Comparison of ENCODE assay signal across 14 mouse cellular contexts in genomic region chr9:102988462-102988861, GRCm38 (mm10). TPM values are rescaled to one million over a fixed set of nuclear protein-coding genes. Genes with fewer than 3 reads are reported as not detected.
DNase-seq lines count a peak whose midpoint lies in the region; ATAC-seq and TF ChIP-seq lines count a peak whose summit lies in the region.
"Had no signal": no experiment of that assay in that cellular context is flagged by ENCODE, and none has a peak within 500 bp of the region (broad histone marks: within the 10 kb centered on the region; RNA-seq: fewer than 3 reads in every experiment).

TSS of gene Slco2a1 (plus strand) at chr9:102988712.

- no peaks in the 10 kb centered on the region for H3K36me3 ChIP-seq in kidney, adult 2 months (ENCODE audit: control insufficient read depth, insufficient read depth, low read length)
- no peaks in the 10 kb centered on the region for H3K36me3 ChIP-seq in kidney, embryonic 14.5 days (ENCODE audit: control insufficient read depth, insufficient read depth, low read length)
- H3K36me3 ChIP-seq: limb, embryonic 10.5 days; neural tube, embryonic 13.5 days had no signal

- no peak for TF ChIP-seq POLR2A in kidney, adult 2 months (IDR thresholded peaks at IDR 0.05; ENCODE audit: low read depth, low read length)

- 53% methylated on average over 8 of the region's 8 CpGs for WGBS in kidney, adult 2 months
- 83% methylated on average over 8 of the region's 8 CpGs for WGBS in kidney, embryonic 14.5 days

- no peak for TF ChIP-seq CTCF in kidney, adult 2 months (conservative IDR thresholded peaks at IDR 0.05; ENCODE audit: insufficient read depth, insufficient read length, low read depth, low read length)

- H3K27ac ChIP-seq in kidney, adult 2 months (ENCODE audit: insufficient read depth, low read depth, low read length): peak within 1 kb of the TSS; percentile 37; the same call in 1 of the 2 replicates
- no peak within 1 kb of the TSS for H3K27ac ChIP-seq in kidney, embryonic 14.5 days (ENCODE audit: low read depth, low read length)
- H3K27ac ChIP-seq: gastrocnemius, adult 2 months; hindbrain, embryonic 14.5 days; limb, embryonic 10.5 days; neural tube, embryonic 13.5 days had no signal

- peak; percentile 94 for DNase-seq in kidney, adult 2 months
- no peak for DNase-seq in thymus, postnatal 0 days (ENCODE audit: low spot score)
- DNase-seq in thymus, postnatal 10 days (ENCODE audit: low spot score in 2 of 2): no peak
- DNase-seq in kidney, postnatal 36 days: peak; percentile 86 to 88
- peak; percentile 81 for DNase-seq in yolk sac, embryonic 10.5 days (ENCODE audit: low spot score)
- no peak for DNase-seq in embryo, embryonic 11 days
- DNase-seq in adrenal gland, postnatal 10 days: no peak
- DNase-seq: adrenal gland, adult 2 months; gastrocnemius, adult 2 months had no signal

- H3K9ac ChIP-seq in kidney, embryonic 14.5 days (ENCODE audit: low read depth, low read length): no peak within 1 kb of the TSS
- H3K9ac ChIP-seq: hindbrain, embryonic 14.5 days; neural tube, embryonic 13.5 days had no signal

- H3K9me3 ChIP-seq in kidney, embryonic 14.5 days (ENCODE audit: control insufficient read depth, low read length): no peaks in the 10 kb centered on the region
- H3K9me3 ChIP-seq: limb, embryonic 10.5 days; neural tube, embryonic 13.5 days had no signal

- H3K4me1 ChIP-seq in kidney, adult 2 months (ENCODE audit: control insufficient read depth, insufficient read depth, low read length): peaks cover 12% of the 10 kb centered on the region
- peaks cover 4% of the 10 kb centered on the region; the same call in 1 of the 2 replicates for H3K4me1 ChIP-seq in kidney, embryonic 14.5 days (ENCODE audit: control insufficient read depth, insufficient read depth, low read length)

- no peak within 1 kb of the TSS for H3K4me2 ChIP-seq in kidney, embryonic 14.5 days (replicated peaks; ENCODE audit: low read depth, low read length)
- H3K4me2 ChIP-seq: heart, embryonic 11.5 days; hindbrain, embryonic 14.5 days; neural tube, embryonic 13.5 days had no signal

- H3K27me3 ChIP-seq in kidney, adult 2 months (replicated peaks; ENCODE audit: control insufficient read depth, insufficient read depth, low read length): no peaks in the 10 kb centered on the region
- no peaks in the 10 kb centered on the region for H3K27me3 ChIP-seq in kidney, embryonic 14.5 days (ENCODE audit: control insufficient read depth, insufficient read depth, low read length)
- H3K27me3 ChIP-seq: neural tube, embryonic 13.5 days had no signal

- H3K4me3 ChIP-seq in kidney, adult 2 months (ENCODE audit: insufficient read depth, low read depth, low read length): peak within 1 kb of the TSS; percentile 21; the same call in 1 of the 2 replicates
- no peak within 1 kb of the TSS for H3K4me3 ChIP-seq in kidney, embryonic 14.5 days (ENCODE audit: low read length)
- H3K4me3 ChIP-seq: gastrocnemius, adult 2 months; limb, embryonic 10.5 days; neural tube, embryonic 13.5 days had no signal

- ATAC-seq in kidney, embryonic 14.5 days (ENCODE audit: low FRiP score, low TSS enrichment): no peak

RNA-seq across cellular contexts. Expression of gene Slco2a1, which starts in this region (rescaled TPM):
- 23.6 and 30.1 TPM in 2 replicates for polyA plus RNA-seq in kidney, adult 2 months (2012; rRNA removed)
- polyA plus RNA-seq in kidney, embryonic 14.5 days (2014; fragmentation: Nextera tagmentation; extraction: Ambion mirVana): 1.1 and 4.0 TPM in 2 replicates
- polyA plus RNA-seq in thymus, postnatal 0 days (2015; fragmentation: Nextera tagmentation; extraction: Ambion mirVana): 10.0 and 12.2 TPM in 2 replicates
- 1 to 10 TPM; 7.4 to 9.3 TPM for total RNA-seq in adrenal gland, postnatal 10 days (2021)

Comparison
In these comparisons a context has a peak if more than half of its experiments do, and no peak if none do; other contexts are left out.
1. DNase-seq: peak in kidney, adult 2 months (single experiment), kidney, postnatal 36 days (2 of 2) and yolk sac, embryonic 10.5 days (single experiment); none in thymus, postnatal 0 days (single experiment), thymus, postnatal 10 days (0 of 2), embryo, embryonic 11 days (single experiment) and adrenal gland, postnatal 10 days (single experiment).